Mouse (Mus musculus) lung, postnatal 0 days (tissue): ENCODE data around the gene Elob.

Experiments
- CTCF ChIP-seq: IDR thresholded peaks from 2 replicates; pipeline ENCODE4 v1.5.1; 2016; ENCODE audit warnings: antibody characterized with exemption, mild to moderate bottlenecking
- EP300 ChIP-seq: IDR thresholded peaks from 2 replicates; pipeline ENCODE4 v1.6.1; 2016; ENCODE audit warnings: antibody characterized with exemption, mild to moderate bottlenecking, control low read depth

DNA sequence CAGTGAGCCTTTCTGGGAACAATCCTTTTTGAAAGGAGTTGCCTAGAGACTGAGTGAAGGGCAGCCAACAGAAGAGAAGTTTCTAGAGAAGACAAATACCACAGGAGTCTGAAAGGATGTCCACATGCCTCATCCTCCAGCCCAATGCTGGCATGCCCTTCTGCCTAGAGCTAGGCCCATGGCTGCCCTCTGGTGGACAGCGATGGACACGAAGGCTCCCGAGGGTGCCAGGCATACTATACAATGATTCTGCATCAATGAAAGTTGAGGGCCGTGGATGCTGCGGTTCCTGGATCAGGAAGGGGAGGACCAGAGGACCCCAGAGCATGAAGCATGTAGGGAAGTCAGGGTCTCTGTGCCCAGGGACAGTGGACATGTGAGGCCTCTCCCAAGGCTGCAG lies 24.4 kb upstream of the Elob start:
- TF ChIP-seq EP300 (no peak), CTCF (peak; percentile 75)
